Mouse (Mus musculus): ENCODE measurements at regions not wholly inside any gene's neighbourhood (a gene's known extent, or its start where the extent isn't known, plus 50 kb on each side); places are given as distances from the start of the nearest gene placed in this dataset.

GRCm38 (mm10) chr4:95105926-95106622 is 54.1 kb upstream of the Jun start:
- no peak for TF ChIP-seq CTCF (IDR thresholded peaks at IDR 0.05; ENCODE audit: low read depth, low read length)
- no peak for TF ChIP-seq TAL1 (conservative IDR thresholded peaks at IDR 0.05; ENCODE audit: low read depth, low read length)
- no peak for TF ChIP-seq GATA1 (IDR thresholded peaks at IDR 0.05; ENCODE audit: borderline replicate concordance, low read length)
- TF ChIP-seq POLR2AphosphoS5 (IDR thresholded peaks at IDR 0.05; ENCODE audit: insufficient replicate concordance, low read depth, low read length): no peak
- no peak for TF ChIP-seq GATA2 (IDR thresholded peaks at IDR 0.05; ENCODE audit: borderline replicate concordance, low read depth, low read length)

Measured in G1E (cell line).